Mouse (Mus musculus) stomach, embryonic 14.5 days (tissue): ENCODE measurements around the gene Kif17. TPM values are rescaled to one million over a fixed set of nuclear protein-coding genes. Genes with fewer than 3 reads are reported as not detected.

ENCODE experiments used
- ATAC-seq: fragments of 200-750 bp; cut with Nextera tagmentation; 2 replicates; pipeline ENCODE4 v1.8.0; 2017; ENCODE audit warnings: low read depth, moderate TSS enrichment; ENCODE audit not compliant: insufficient number of reproducible peaks, insufficient read depth, low FRiP score
- H3K27ac ChIP-seq: fragments of 300-500 bp; sonication (generic); 2 replicates; pipeline ENCODE4 v1.5.1; 2014; ENCODE audit warnings: mild to moderate bottlenecking, low read length, moderate library complexity, mixed read lengths
- H3K27me3 ChIP-seq: fragments of 300-500 bp; sonication (generic); 2 replicates; pipeline ENCODE4 v1.6.1; 2014; ENCODE audit warnings: low read length, control low read depth, mixed read lengths; ENCODE audit not compliant: control insufficient read depth, insufficient read depth
- H3K36me3 ChIP-seq: fragments of 300-500 bp; sonication (generic); 2 replicates; pipeline ENCODE4 v1.6.1; 2014; ENCODE audit warnings: mild to moderate bottlenecking, control low read depth, low read length, moderate library complexity, mixed read lengths; ENCODE audit not compliant: control insufficient read depth, insufficient read depth
- H3K4me1 ChIP-seq: fragments of 300-500 bp; sonication (generic); 2 replicates; pipeline ENCODE4 v1.6.1; 2014; ENCODE audit warnings: low read length, control low read depth, mixed read lengths; ENCODE audit not compliant: control insufficient read depth, insufficient read depth
- H3K4me2 ChIP-seq: fragments of 300-500 bp; sonication (generic); replicated peaks from 2 replicates; pipeline ENCODE4 v1.6.1; 2014; ENCODE audit warnings: low read depth, low read length, control low read depth
- H3K4me3 ChIP-seq: fragments of 300-500 bp; sonication (generic); 2 replicates; pipeline ENCODE4 v1.5.1; 2014; ENCODE audit warnings: low read depth, low read length, control low read depth
- H3K9ac ChIP-seq: fragments of 300-500 bp; sonication (generic); replicated peaks from 2 replicates; pipeline ENCODE4 v1.6.1; 2014; ENCODE audit warnings: low read depth, mild to moderate bottlenecking, control low read depth, low read length, moderate library complexity, mixed read lengths
- H3K9me3 ChIP-seq: fragments of 300-500 bp; sonication (generic); 2 replicates; pipeline ENCODE4 v1.6.1; 2016; ENCODE audit warnings: low read depth, low read length, control low read depth; ENCODE audit not compliant: control insufficient read depth
- WGBS: fragments of 180-500 bp; shearing (Covaris S2); extraction: QIAGEN DNeasy Blood & Tissue Kit; methylation state at CpG from one replicate; pipeline ENCODE4 v1.1.7; 2014; 5-methylcytosine and 5-hydroxymethylcytosine counted together
- polyA plus RNA-seq: library from polyadenylated mRNA; unstranded; fragments of >200 nt; fragmentation: Nextera tagmentation; extraction: Ambion mirVana; gene quantifications from 2 replicates; pipeline ENCODE4 v1.2.1, GENCODE M21; 2014

Gene Kif17
- 0.98 and 1.5 TPM in 2 replicates for polyA plus RNA-seq

- peaks cover 17% of the 10 kb centered on the region for H3K4me1 ChIP-seq
- 2% methylated on average over 59 of the region's 74 CpGs for WGBS
- peaks cover under 1% of the 10 kb centered on the region; the same call in 1 of the 2 replicates for H3K36me3 ChIP-seq
- H3K9ac ChIP-seq: 0 out of 2 replicates have a peak within 1 kb of the TSS, but pooled peaks have one; percentile 2
- no peak within 1 kb of the TSS for H3K27ac ChIP-seq
- peaks cover 16% of the 10 kb centered on the region for H3K27me3 ChIP-seq
- peak within 1 kb of the TSS; percentile 100 for H3K4me2 ChIP-seq
- H3K9me3 ChIP-seq: no peaks in the 10 kb centered on the region
- H3K4me3 ChIP-seq: peak within 1 kb of the TSS; percentile 42
- ATAC-seq: peak; percentile 85
These were observed at the start of gene Kif17, which contains the start of gene Sh2d5 for GRCm38 (mm10) chr4:138250088-138250960. TSS of gene Kif17 (plus strand) at chr4:138250435. TSS of gene Sh2d5 (plus strand) at chr4:138250403.

GRCm38 (mm10) chr4:138200769-138201168, 49.5 kb upstream of the Kif17 start:
- H3K4me2 ChIP-seq: no peak overlapping the region
- ATAC-seq: no peak
- WGBS: 86% methylated on average over 3 of the region's 3 CpGs
- no peak overlapping the region for H3K9ac ChIP-seq
- no peaks in the 10 kb centered on the region for H3K27me3 ChIP-seq
- no peaks in the 10 kb centered on the region for H3K9me3 ChIP-seq
- no peaks in the 10 kb centered on the region for H3K4me1 ChIP-seq
- no peak overlapping the region for H3K27ac ChIP-seq
- H3K36me3 ChIP-seq: peaks cover 77% of the 10 kb centered on the region
- H3K4me3 ChIP-seq: no peak overlapping the region

GRCm38 (mm10) chr4:138201696-138202095, 48.5 kb upstream of the Kif17 start:
- Histone ChIP-seq H3K4me3 (no peak overlapping the region), H3K4me1 (no peaks in the 10 kb centered on the region), H3K9me3 (no peaks in the 10 kb centered on the region), H3K27me3 (no peaks in the 10 kb centered on the region), H3K27ac (no peak overlapping the region), H3K9ac (no peak overlapping the region), H3K36me3 (peaks cover 71% of the 10 kb centered on the region), H3K4me2 (no peak overlapping the region)
- no peak for ATAC-seq
- WGBS: 61% methylated on average over 9 of the region's 9 CpGs

GRCm38 (mm10) chr4:138210116-138210515, 40.1 kb upstream of the Kif17 start:
- Histone ChIP-seq H3K9me3 (no peaks in the 10 kb centered on the region), H3K4me1 (peaks cover 4% of the 10 kb centered on the region; the same call in 1 of the 2 replicates), H3K27ac (no peak overlapping the region), H3K27me3 (no peaks in the 10 kb centered on the region), H3K9ac (no peak overlapping the region), H3K36me3 (peaks cover 37% of the 10 kb centered on the region), H3K4me3 (no peak overlapping the region), H3K4me2 (no peak overlapping the region)
- 87% methylated on average over 5 of the region's 5 CpGs for WGBS
- ATAC-seq: no peak

DNA sequence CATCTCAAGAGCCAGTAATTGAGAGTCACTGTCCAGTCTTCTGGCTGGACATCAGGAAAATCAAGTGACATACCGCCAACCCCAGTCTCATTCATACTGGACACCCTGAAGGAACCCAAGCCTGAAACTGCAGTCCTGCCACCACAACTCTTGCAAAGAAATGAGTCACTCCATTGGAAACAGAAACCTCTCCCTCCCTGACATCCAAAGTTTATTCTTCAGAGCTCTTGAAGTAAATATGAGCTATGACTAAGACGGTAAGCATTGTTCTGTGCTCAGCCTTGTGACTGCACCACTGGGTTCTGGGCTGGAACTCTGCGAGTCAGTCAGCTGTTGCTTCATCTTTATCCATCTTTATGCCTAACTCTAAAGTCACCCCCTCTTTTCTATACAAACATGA, 36.4 kb upstream of the Kif17 start:
- 61% methylated on average over 3 of the region's 3 CpGs for WGBS
- Histone ChIP-seq H3K27ac (no peak overlapping the region), H3K9me3 (no peaks in the 10 kb centered on the region), H3K4me1 (peaks cover 23% of the 10 kb centered on the region), H3K9ac (no peak overlapping the region), H3K27me3 (no peaks in the 10 kb centered on the region), H3K36me3 (peaks cover 12% of the 10 kb centered on the region; the same call in 1 of the 2 replicates), H3K4me2 (no peak overlapping the region), H3K4me3 (no peak overlapping the region)
- no peak for ATAC-seq

- Histone ChIP-seq H3K4me3 (peak overlapping the region; percentile 91), H3K4me1 (peaks cover 33% of the 10 kb centered on the region), H3K36me3 (no peaks in the 10 kb centered on the region; the same call in 1 of the 2 replicates), H3K9me3 (no peaks in the 10 kb centered on the region), H3K27ac (peak overlapping the region; percentile 99), H3K27me3 (no peaks in the 10 kb centered on the region), H3K9ac (peak overlapping the region; percentile 90), H3K4me2 (peak overlapping the region; percentile 42)
- WGBS: 44% methylated on average over 13 of the region's 13 CpGs
- no peak for ATAC-seq
These were observed 34.5 kb upstream of the Kif17 start for GRCm38 (mm10) chr4:138215671-138216199.

- Histone ChIP-seq H3K36me3 (peaks cover 1% of the 10 kb centered on the region), H3K4me1 (peaks cover 33% of the 10 kb centered on the region), H3K4me3 (peak within 1 kb of the TSS; percentile 91), H3K27me3 (no peaks in the 10 kb centered on the region), H3K9ac (peak within 1 kb of the TSS; percentile 98), H3K9me3 (no peaks in the 10 kb centered on the region), H3K4me2 (peak within 1 kb of the TSS; percentile 90), H3K27ac (peak within 1 kb of the TSS; percentile 99)
- peak; percentile 68 for ATAC-seq
- under 1% methylated on average over 59 of the region's 84 CpGs for WGBS
These were observed 33.9 kb upstream of the Kif17 start, which contains the start of gene Hp1bp3 for GRCm38 (mm10) chr4:138216200-138216890. TSS of gene Hp1bp3 (plus strand) at chr4:138216296.

DNA sequence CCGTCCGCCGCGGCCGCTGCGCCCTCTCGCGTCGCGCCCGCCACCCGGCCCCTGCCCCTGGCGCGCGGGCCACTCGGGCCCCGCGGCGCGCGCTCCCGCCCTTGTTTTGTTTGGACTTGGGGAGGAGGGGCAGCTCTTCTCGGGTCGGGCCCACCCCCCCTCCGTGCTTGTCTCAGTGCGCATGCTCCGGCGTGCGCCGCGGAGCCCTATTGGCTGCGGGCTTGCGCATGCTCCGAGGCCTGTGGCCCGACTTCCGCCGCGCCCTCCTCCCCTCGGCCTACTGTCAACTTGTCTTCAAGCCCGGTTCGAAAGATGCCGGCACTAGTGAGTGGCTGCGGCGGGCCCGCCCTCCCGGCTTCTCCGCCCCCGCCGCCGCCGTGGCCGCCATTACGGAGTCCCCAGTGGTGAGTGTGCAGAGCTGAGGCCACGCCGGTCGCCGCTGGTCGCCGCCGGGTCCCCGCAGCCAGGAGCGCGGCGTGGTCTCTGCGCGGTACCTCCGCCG, 33.3 kb upstream of the Kif17 start:
- WGBS: under 1% methylated on average over 38 of the region's 68 CpGs
- peak overlapping the region; percentile 90 for H3K4me2 ChIP-seq

More for the DNA sequence above, 33.3 kb upstream of the Kif17 start:
- ATAC-seq: peak; percentile 95
- H3K4me3 ChIP-seq: peak overlapping the region; percentile 91
- peak overlapping the region; percentile 99 for H3K27ac ChIP-seq
- H3K9ac ChIP-seq: peak overlapping the region; percentile 98
- H3K36me3 ChIP-seq: peaks cover 5% of the 10 kb centered on the region
- H3K4me1 ChIP-seq: peaks cover 33% of the 10 kb centered on the region
- H3K9me3 ChIP-seq: no peaks in the 10 kb centered on the region
- no peaks in the 10 kb centered on the region for H3K27me3 ChIP-seq
